Mouse (Mus musculus) MEL (cell line): ENCODE results near the gene Grb2. TPM values are rescaled to one million over a fixed set of nuclear protein-coding genes. Genes with fewer than 3 reads are reported as not detected.
A peak's percentile ranks its signal among the peaks of the same experiment; 100 is the strongest.

Source experiments
- DNase-seq: peaks from one replicate; pipeline ENCODE4 v3.0.0; 2011; ENCODE audit warnings: low read depth, low spot score
- H3K27ac ChIP-seq: 2 replicates; pipeline ENCODE4 v1.5.1; 2012; ENCODE audit warnings: low read depth, mild to moderate bottlenecking, control low read depth, low read length, moderate library complexity; ENCODE audit not compliant: control insufficient read depth
- H3K27me3 ChIP-seq, 2 experiments: fragments of 150-350 bp in 1 of 2; sonication (generic) in 1 of 2; 2 replicates each; pipeline ENCODE4 v1.6.1; 2012; ENCODE audit warnings: low read length in 2 of 2, mild to moderate bottlenecking in 2 of 2, improper control_type of control experiment in 1 of 2, moderate library complexity in 1 of 2; ENCODE audit not compliant: insufficient read depth in 2 of 2, control insufficient read depth in 1 of 2
- H3K36me3 ChIP-seq, 2 experiments: 2 replicates each; pipeline ENCODE4 v1.6.1; 2012 to 2014; ENCODE audit warnings: low read length in 2 of 2, improper control_type of control experiment in 1 of 2, inconsistent platforms in 1 of 2, mild to moderate bottlenecking in 1 of 2; ENCODE audit not compliant: insufficient read depth in 2 of 2, control insufficient read depth in 1 of 2
- H3K4me1 ChIP-seq, 2 experiments: fragments of 150-350 bp in 1 of 2; sonication (generic) in 1 of 2; 2 replicates each; pipeline ENCODE4 v1.6.1; 2012; ENCODE audit warnings: low read length in 2 of 2, improper control_type of control experiment in 1 of 2, mild to moderate bottlenecking in 1 of 2; ENCODE audit not compliant: insufficient read depth in 2 of 2, control insufficient read depth in 1 of 2
- H3K4me3 ChIP-seq, 2 experiments: fragments of 150-350 bp in 1 of 2; sonication (generic) in 1 of 2; 2 replicates each; pipeline ENCODE4 v1.5.1; 2012; ENCODE audit warnings: low read depth in 2 of 2, low read length in 2 of 2, mild to moderate bottlenecking in 2 of 2, moderate library complexity in 2 of 2, control low read depth in 1 of 2, improper control_type of control experiment in 1 of 2; ENCODE audit not compliant: control insufficient read depth in 1 of 2, insufficient read depth in 1 of 2
- H3K79me2 ChIP-seq: 2 replicates; pipeline ENCODE4 v1.6.1; 2012; ENCODE audit warnings: mild to moderate bottlenecking, low read length, moderate library complexity; ENCODE audit not compliant: control insufficient read depth, poor library complexity, insufficient read depth
- H3K9ac ChIP-seq: 2 replicates; pipeline ENCODE4 v1.6.1; 2012; ENCODE audit warnings: low read depth, mild to moderate bottlenecking, control low read depth, low read length, moderate library complexity; ENCODE audit not compliant: control insufficient read depth, poor library complexity, severe bottlenecking
- H3K9me3 ChIP-seq: fragments of 150-350 bp; sonication (generic); replicated peaks from 2 replicates; pipeline ENCODE4 v1.6.1; 2012; ENCODE audit warnings: mild to moderate bottlenecking, low read length, improper control_type of control experiment, moderate library complexity; ENCODE audit not compliant: insufficient read depth
- BHLHE40 ChIP-seq: IDR thresholded peaks from 2 replicates; pipeline ENCODE4 v1.6.1; 2012; ENCODE audit warnings: low read depth, mild to moderate bottlenecking, inconsistent platforms, low read length, improper control_type of control experiment, borderline replicate concordance
- CHD1 ChIP-seq: IDR thresholded peaks from 2 replicates; pipeline ENCODE4 v1.6.1; 2012; ENCODE audit warnings: low read depth, mild to moderate bottlenecking, inconsistent platforms, low read length, improper control_type of control experiment
- E2F4 ChIP-seq: IDR thresholded peaks from 2 replicates; pipeline ENCODE4 v1.6.1; 2011; ENCODE audit warnings: low read depth, low read length, improper control_type of control experiment, borderline replicate concordance
- EP300 ChIP-seq, 2 experiments: IDR thresholded peaks; 2 replicates each; pipeline ENCODE4 v1.6.1; 2011; ENCODE audit warnings: improper control_type of control experiment in 2 of 2, low read length in 2 of 2, low read depth in 1 of 2, mild to moderate bottlenecking in 1 of 2
- GABPA ChIP-seq: IDR thresholded peaks from 2 replicates; pipeline ENCODE4 v1.6.1; 2012; ENCODE audit warnings: low read depth, mild to moderate bottlenecking, inconsistent platforms, low read length, improper control_type of control experiment, moderate library complexity
- GATA1 ChIP-seq: IDR thresholded peaks from 2 replicates; pipeline ENCODE4 v1.6.1; 2011; ENCODE audit warnings: low read depth, low read length, improper control_type of control experiment
- JUND ChIP-seq: IDR thresholded peaks from 2 replicates; pipeline ENCODE4 v1.6.1; 2011; ENCODE audit warnings: low read depth, mild to moderate bottlenecking, improper control_type of control experiment, low read length
- MAX ChIP-seq: IDR thresholded peaks from 2 replicates; pipeline ENCODE4 v1.6.1; 2011; ENCODE audit warnings: low read length, improper control_type of control experiment
- MXI1 ChIP-seq: IDR thresholded peaks from 2 replicates; pipeline ENCODE4 v1.6.1; 2011; ENCODE audit warnings: mild to moderate bottlenecking, low read depth, low read length, improper control_type of control experiment
- MYC ChIP-seq: IDR thresholded peaks from 2 replicates; pipeline ENCODE4 v1.6.1; 2011; ENCODE audit warnings: low read depth, mild to moderate bottlenecking, low read length, improper control_type of control experiment, moderate library complexity
- NELFE ChIP-seq: IDR thresholded peaks from 2 replicates; pipeline ENCODE4 v1.6.1; 2011; ENCODE audit warnings: low read depth, low read length, improper control_type of control experiment
- SIN3A ChIP-seq: IDR thresholded peaks from 2 replicates; pipeline ENCODE4 v1.6.1; 2012; ENCODE audit warnings: low read length, improper control_type of control experiment, inconsistent platforms
- SMC3 ChIP-seq: IDR thresholded peaks from 2 replicates; pipeline ENCODE4 v1.6.1; 2011; ENCODE audit warnings: low read depth, low read length, improper control_type of control experiment
- UBTF ChIP-seq: IDR thresholded peaks from 2 replicates; pipeline ENCODE4 v1.6.1; 2012; ENCODE audit warnings: low read depth, mild to moderate bottlenecking, inconsistent platforms, low read length, improper control_type of control experiment, moderate library complexity, borderline replicate concordance; ENCODE audit not compliant: insufficient read depth
- USF2 ChIP-seq, 2 experiments: IDR thresholded peaks; 2 replicates each; pipeline ENCODE4 v1.6.1; 2011 to 2012; ENCODE audit warnings: improper control_type of control experiment in 2 of 2, low read length in 2 of 2, borderline replicate concordance in 1 of 2, inconsistent platforms in 1 of 2, low read depth in 1 of 2, mild to moderate bottlenecking in 1 of 2; ENCODE audit not compliant: insufficient read depth in 1 of 2
- ZNF384 ChIP-seq: IDR thresholded peaks from 2 replicates; pipeline ENCODE4 v1.6.1; 2012; ENCODE audit warnings: low read depth, mild to moderate bottlenecking, inconsistent platforms, low read length, improper control_type of control experiment
- polyA plus RNA-seq, 2 experiments: library from polyadenylated mRNA; stranded (reverse) in 1 of 2; unstranded in 1 of 2; fragments of >175 nt in 1 of 2; fragments of >200 nt in 1 of 2; gene quantifications; 2 replicates each; pipeline versions ENCODE4 v1.2.1 to v1.2.4; 2012; ENCODE audit warnings: low replicate concordance in 2 of 2, low read depth in 1 of 2; ENCODE audit not compliant: insufficient read length in 2 of 2, insufficient read depth in 1 of 2, missing spikeins in 1 of 2
- total RNA-seq: library from RNA; depleted of rRNA; stranded (reverse); fragments of 300-350 nt; gene quantifications from 2 replicates; pipeline ENCODE4 v1.2.3, GENCODE M21; 2012

Gene Grb2
- total and polyA plus RNA-seq, 3 experiments = 75.3 to 261 TPM; not detected in 1

GRCm38 (mm10) chr11:115640978-115641663, 67.3 kb downstream of the Grb2 start (continued):
- TF ChIP-seq UBTF = no peak
- peak; percentile 29; the same call in 1 of the 2 replicates for TF ChIP-seq JUND
- TF ChIP-seq GABPA = no peak
- TF ChIP-seq E2F4 = no peak
- peak; percentile 86 for TF ChIP-seq SIN3A
- TF ChIP-seq CHD1 = 0 out of 2 replicates have a peak, but pooled peaks have one; percentile 19
- TF ChIP-seq BHLHE40 = peak; percentile 57; the same call in 1 of the 2 replicates
- TF ChIP-seq GATA1 = peak; percentile 71
- peak in 1 of 2 experiments; percentile 79; a peak in 3 of 4 replicates for TF ChIP-seq EP300 (IDR thresholded peaks at IDR 0.05; ENCODE audit: low read depth in 1 of 2, low read length in 2 of 2)
- peak; percentile 80 for TF ChIP-seq MXI1
- TF ChIP-seq NELFE = peak; percentile 56
- TF ChIP-seq, all 39 proteins: peak for 24

- Histone ChIP-seq H3K36me3 (peaks cover 3 to 35% of the 10 kb centered on the region in 2 experiments), H3K79me2 (no peaks in the 10 kb centered on the region), H3K9me3 (no peaks in the 10 kb centered on the region), H3K27me3 (no peaks in the 10 kb centered on the region), H3K4me3 (no peak overlapping the region), H3K4me1 (peaks cover 16 to 38% of the 10 kb centered on the region in 2 experiments), H3K9ac (peak overlapping the region; percentile 40), H3K27ac (peak overlapping the region; percentile 69)
- TF ChIP-seq MYC (no peak), MAX (0 out of 2 replicates have a peak, but pooled peaks have one; percentile 32)
- DNase-seq = no peak
These were observed 68.0 kb downstream of the Grb2 start for GRCm38 (mm10) chr11:115640311-115640828.

GRCm38 (mm10) chr11:115639540-115639939, 68.9 kb downstream of the Grb2 start:
- H3K4me3 ChIP-seq = no peak overlapping the region
- TF ChIP-seq USF2 (IDR thresholded peaks at IDR 0.05; ENCODE audit: borderline replicate concordance in 1 of 2, insufficient read depth in 1 of 2, low read depth in 1 of 2, low read length in 2 of 2) (no peak), SMC3 (no peak), E2F4 (no peak), ZNF384 (peak; percentile 19; the same call in 1 of the 2 replicates)
- no peaks in the 10 kb centered on the region for H3K79me2 ChIP-seq
- peaks cover 16 to 38% of the 10 kb centered on the region in 2 experiments for H3K4me1 ChIP-seq
- H3K27me3 ChIP-seq = no peaks in the 10 kb centered on the region
- H3K27ac ChIP-seq = no peak overlapping the region
- no peak for DNase-seq
- no peaks in the 10 kb centered on the region for H3K9me3 ChIP-seq
- H3K9ac ChIP-seq = no peak overlapping the region
- H3K36me3 ChIP-seq = peaks cover 0 to 35% of the 10 kb centered on the region in 2 experiments; a peak in 3 of 4 replicates
